Mouse (Mus musculus): ENCODE measurements at regions not wholly inside any gene's neighbourhood (a gene's known extent, or its start where the extent isn't known, plus 50 kb on each side); places are given as distances from the start of the nearest gene placed in this dataset.

DNA sequence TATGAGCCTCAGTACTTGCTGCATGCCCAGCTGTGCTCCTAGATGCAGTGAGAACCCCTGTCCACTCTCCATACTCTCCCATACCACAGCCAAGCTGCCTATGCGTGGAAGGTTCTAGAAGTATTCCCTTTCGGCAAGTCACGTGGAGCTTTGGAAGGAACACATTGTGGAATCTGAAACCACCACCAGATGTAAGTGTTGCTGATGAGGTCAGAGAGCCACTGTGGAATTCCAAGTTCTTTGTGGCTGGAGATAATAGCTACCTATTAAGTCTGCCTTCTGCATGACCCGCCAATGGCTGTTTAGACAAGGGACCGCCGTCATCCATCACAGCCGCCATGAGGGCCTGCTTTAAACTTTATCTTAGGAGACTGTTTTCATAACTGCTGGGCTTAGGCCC is 84.7 kb upstream of the Errfi1 start:
- DNase-seq = no peak

DNA sequence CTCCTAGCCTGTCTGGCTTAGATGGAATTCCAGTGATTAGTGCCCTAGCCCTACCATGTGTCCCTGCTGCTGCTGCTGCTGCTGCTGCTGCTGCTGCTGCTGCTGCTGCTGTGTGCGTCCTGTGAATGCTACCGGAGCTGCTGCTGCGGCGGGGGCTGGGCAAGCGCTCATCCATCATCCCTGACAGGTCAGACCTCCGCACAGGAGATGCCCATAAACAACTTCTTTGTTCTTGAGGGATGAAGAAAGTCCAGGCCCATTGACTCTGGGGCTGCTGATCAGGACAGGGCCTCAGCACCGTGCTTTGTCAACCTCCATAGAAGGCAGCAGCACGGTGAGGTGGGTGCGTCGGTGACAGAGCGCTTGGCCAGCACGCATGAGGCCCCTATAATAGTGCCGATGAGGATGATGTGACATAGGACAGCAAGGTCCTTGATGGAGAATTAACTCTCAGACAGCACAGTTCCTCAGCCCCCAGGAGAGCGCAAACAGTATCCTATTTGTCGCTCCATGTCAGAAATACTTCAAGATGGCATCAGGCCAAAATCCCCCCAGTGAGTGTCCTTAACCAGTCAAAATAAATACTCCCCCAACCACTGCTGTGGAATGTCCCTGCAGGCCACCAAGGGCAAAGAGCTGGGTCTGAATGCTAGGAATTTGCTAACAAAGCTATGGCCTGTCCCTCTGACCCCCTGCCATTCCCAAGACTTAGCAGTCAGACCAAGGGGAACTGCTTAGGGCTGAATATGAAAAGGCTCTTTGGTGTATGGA is 95.1 kb upstream of the Errfi1 start:
- DNase-seq = no peak

DNA sequence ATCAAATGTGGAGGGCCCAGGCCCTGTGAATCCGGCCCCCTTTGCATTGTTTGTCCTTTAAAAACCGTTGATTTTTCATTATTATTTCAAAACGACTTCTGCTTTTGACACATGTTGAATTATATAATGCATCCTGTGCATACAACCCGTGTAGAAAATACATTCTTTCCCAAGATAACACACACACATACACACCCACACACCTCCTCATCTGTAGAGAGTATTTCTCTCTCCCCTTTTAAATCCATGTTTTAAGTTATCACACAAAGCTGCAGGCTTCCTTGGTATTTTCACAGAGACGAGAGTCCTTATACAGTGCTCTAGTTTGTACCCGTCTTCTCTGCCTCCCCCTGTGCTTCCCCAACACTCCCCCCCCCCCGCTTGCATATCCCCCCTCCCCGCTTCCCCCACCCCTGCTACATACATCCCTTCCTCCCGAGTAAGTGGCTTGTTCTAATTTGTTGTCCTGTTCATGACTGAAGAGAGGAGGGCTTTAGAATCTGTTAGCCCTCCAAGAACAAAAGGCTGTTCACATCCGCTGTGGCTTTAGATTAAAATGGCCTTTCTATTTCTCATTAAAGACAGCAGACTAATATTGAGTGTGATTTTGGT is 95.8 kb upstream of the Errfi1 start:
- DNase-seq = no peak

- DNase-seq = no peak
These were observed 96.4 kb upstream of the Errfi1 start for GRCm38 (mm10) chr4:150757291-150757741.

- DNase-seq = no peak
These were observed 98.3 kb upstream of the Errfi1 start for GRCm38 (mm10) chr4:150755446-150755845.

DNA sequence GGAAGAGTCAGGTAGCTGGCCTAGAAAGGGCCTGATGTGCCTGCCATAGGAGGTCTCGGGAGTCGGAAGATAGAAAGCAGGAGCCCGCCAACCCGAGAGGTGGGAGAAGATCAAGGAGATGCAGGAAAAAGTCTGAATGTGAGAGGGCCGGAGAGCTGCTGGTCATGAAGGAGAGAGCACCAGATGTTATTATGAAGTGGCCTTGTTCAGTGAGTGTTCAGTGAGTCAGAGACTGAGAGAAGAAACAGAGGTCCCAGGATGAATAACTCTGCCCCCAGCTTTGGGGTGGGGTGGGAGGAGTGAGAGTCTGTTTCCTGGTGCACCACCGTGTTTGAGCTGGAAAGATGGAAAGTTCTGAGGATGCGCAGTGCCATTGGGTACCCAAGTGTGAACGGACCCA is 100.2 kb upstream of the Slc45a1 start:
- DNase-seq = no peak

- no peak for DNase-seq
These were observed 98.7 kb upstream of the Slc45a1 start for GRCm38 (mm10) chr4:150750445-150751213.

DNA sequence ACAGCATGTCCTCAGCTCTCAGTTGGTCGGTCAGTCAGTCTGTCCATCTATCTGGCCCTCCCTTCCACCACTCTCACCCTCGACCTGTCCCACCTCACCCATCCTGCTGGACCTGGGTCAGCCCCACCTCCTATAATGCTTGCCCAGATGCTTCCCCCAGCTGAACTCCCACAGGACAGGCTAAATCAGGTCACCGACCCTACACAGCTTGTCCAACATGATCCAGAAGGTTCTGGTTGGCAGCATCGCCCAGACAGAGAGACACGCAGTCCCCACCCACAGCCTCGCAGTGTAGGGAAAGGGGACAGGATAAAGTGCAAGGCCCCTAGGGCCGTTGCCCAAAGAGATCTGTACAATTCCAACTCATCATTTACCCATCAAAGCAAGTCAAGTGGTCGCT is 97.1 kb upstream of the Slc45a1 start:
- DNase-seq = no peak

- DNase-seq = no peak
These were observed 96.4 kb upstream of the Slc45a1 start for GRCm38 (mm10) chr4:150748099-150749000.

GRCm38 (mm10) chr4:150746430-150746923 is 94.5 kb upstream of the Slc45a1 start:
- no peak for DNase-seq

- peak; percentile 23 for DNase-seq
These were observed 93.8 kb upstream of the Slc45a1 start for GRCm38 (mm10) chr4:150745529-150746429.

- no peak for DNase-seq
These were observed 91.5 kb upstream of the Slc45a1 start for GRCm38 (mm10) chr4:150743508-150743907.

DNA sequence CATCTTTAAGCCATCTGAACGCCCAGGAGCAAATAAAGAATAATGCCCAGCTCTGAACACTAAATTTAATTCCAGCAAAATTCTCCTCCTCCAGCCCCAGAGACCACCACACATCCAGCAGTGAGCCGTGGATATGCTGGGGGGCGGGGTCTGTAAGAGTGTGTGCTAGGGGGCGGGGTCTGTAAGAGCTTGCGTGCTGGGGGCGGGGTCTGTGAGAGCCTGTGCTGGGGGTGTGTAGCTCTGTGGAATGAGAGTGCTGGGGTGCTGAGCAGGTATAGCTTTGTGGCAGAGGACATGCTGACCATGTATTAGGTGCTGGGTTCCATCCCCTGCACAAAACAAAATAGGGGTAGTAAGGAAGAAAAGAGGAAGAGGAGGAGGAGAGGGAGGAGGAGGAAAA is 91.1 kb upstream of the Slc45a1 start:
- DNase-seq = no peak

DNA sequence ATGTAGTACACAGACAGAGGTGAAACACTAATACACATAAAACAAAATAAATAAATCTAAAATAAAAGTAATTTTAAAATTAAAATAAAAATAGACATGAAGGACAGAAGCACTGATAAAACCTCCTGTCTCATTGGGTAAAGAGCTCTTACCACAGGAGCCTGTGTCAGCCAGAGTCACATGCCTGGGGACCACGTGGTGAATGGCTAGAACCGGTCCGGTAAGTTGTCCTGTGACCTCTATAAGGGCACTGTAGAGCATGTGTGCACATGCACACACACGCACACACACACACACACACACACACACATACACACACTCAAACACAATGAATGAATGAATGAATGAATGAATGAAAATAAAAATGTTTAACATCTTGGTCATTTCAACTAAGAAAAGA is 89.8 kb upstream of the Slc45a1 start:
- no peak for DNase-seq

- DNase-seq = no peak
These were observed 88.2 kb upstream of the Slc45a1 start for GRCm38 (mm10) chr4:150740167-150740566.

- no peak for DNase-seq
These were observed 86.8 kb upstream of the Slc45a1 start for GRCm38 (mm10) chr4:150738736-150739135.

DNA sequence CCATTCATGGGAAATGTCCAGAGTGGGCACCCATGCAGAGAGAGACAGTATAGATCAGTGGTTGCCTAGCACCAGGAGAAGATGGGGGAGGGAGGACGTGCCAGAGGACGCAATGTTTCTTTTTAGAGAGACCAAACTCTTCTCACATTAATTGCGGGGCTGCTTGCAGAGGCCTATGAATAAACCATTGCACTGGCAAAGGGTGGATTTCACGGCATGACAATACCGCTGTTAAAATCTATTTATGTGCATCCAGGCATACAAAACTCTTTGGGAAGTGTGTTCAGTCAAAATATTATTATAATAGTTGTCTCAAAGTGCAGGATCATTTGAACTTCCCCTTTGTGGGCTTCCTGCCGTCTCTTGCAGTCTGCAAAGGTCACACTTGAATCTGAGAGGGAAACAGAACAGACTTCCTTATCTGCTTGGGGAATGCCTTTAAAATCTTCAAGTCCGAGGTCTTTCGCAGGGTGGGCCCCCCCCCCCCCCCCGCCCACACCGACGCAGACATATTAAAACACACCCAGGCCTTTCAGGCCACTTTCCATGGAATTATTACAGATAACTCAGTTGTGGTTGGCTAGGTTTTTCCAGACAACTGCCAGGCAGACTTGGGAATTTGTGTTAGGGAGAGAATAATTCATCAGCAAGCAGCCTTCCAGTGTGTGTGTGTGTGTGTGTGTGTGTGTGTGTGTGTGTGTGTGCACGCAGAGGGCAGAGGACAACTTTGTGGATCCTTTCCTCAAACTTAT is 78.3 kb upstream of the Slc45a1 start:
- no peak for DNase-seq

DNA sequence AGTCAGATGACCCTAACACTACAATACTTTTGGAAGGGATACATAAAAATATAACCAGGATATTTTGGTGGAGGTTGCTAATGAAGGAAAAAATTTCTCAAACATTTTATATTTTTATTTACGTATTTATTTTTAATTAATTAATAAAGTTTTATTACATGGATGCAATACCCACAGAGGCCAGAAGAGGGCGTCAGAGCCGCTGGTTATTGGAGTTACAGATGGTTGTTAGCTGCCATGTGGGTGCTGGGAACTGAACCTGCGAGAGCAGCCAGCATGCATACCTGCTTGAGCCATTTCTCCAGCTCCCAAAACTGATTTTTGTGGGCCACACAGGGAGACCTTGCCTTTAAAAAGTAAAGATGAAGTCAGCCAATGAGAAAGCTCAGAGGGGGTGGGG is 74.6 kb upstream of the Slc45a1 start:
- no peak for DNase-seq

GRCm38 (mm10) chr4:150726136-150726480 is 74.1 kb upstream of the Slc45a1 start:
- no peak for DNase-seq

- DNase-seq = no peak
These were observed 73.6 kb upstream of the Slc45a1 start for GRCm38 (mm10) chr4:150725443-150726135.
